Mouse (Mus musculus): ENCODE results near the gene Proz.

DNA sequence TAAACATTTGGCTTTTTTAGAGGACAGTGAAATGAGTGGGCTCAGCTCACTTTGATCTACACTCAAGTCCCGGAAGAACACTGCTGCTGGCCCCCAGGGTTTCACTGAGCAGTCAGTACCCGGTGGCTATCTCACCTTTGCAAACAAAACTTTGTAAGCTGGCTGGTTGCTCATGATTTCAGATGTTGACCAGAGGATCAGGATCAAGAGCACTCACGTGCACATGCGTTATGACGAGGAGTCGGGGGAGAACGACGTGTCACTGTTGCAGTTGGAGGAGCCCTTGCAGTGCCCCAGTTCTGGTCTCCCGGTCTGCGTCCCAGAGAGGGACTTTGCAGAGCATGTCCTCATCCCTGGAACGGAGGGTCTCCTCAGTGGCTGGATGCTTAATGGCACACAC, 12.5 kb downstream of the Proz start:
- TF ChIP-seq CTCF (IDR thresholded peaks at IDR 0.05; ENCODE audit: borderline replicate concordance, insufficient read depth, low read length) (no peak), POLR2A (IDR thresholded peaks at IDR 0.05; ENCODE audit: low read depth, low read length) (no peak)
